Mouse (Mus musculus): Measurements from ENCODE around the gene Dmrt2.

GRCm38 (mm10) chr19:25669593-25670248, 2.5 kb upstream of the Dmrt2 start:
- no peak for TF ChIP-seq POLR2A (IDR thresholded peaks at IDR 0.05; ENCODE audit: borderline replicate concordance, extremely low read depth, insufficient read depth, insufficient read length, poor library complexity, severe bottlenecking)
- no peak for TF ChIP-seq CTCF (IDR thresholded peaks at IDR 0.05; ENCODE audit: borderline replicate concordance, extremely low read depth, insufficient read depth, insufficient read length)

Measured in brain, embryonic 14.5 days (tissue).